Mouse (Mus musculus): ENCODE measurements around the gene Urb2. TPM values are rescaled to one million over a fixed set of nuclear protein-coding genes. Genes with fewer than 3 reads are reported as not detected.

The Urb2 gene
- polyA plus RNA-seq, 1 experiment from 2014 or later = 1.6 TPM

DNA sequence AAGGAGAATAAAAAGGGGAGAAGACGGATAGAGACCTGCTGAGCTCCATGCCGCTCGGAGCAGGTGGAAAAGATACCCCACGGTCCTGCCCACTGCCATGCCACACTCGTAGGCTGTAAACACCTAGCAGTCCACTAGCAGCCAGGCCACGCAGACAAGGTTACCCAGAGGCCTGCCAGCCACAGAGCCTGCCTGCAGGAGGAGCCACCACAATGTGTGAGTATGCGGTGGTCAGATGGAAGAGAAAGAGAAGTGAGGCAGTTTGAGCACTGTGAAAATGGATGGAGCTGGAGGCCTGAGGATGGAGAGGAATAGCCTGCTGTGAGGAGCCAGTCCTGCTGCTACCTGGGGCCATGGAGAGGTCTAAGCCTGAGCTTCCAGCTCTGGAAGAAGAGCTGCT is 62.3 kb downstream of the Urb2 start:
- Histone ChIP-seq H3K4me1 (replicated peaks; ENCODE audit: control insufficient read depth, insufficient read depth, low read length) (no peaks in the 10 kb centered on the region), H3K9me3 (ENCODE audit: control insufficient read depth) (no peaks in the 10 kb centered on the region), H3K9ac (ENCODE audit: low read depth, low read length) (no peak overlapping the region), H3K36me3 (ENCODE audit: control insufficient read depth, insufficient read depth) (no peaks in the 10 kb centered on the region), H3K4me2 (replicated peaks; ENCODE audit: low read depth) (no peak overlapping the region), H3K4me3 (ENCODE audit: low read depth, low read length) (no peak overlapping the region), H3K27me3 (replicated peaks; ENCODE audit: control insufficient read depth, insufficient read depth, low read length) (no peaks in the 10 kb centered on the region), H3K27ac (ENCODE audit: low read depth, low read length) (no peak overlapping the region)
- no peak for ATAC-seq
- TF ChIP-seq CTCF (IDR thresholded peaks at IDR 0.05; ENCODE audit: low read depth) = peak; percentile 43
- WGBS = 84% methylated on average over 7 of the region's 7 CpGs

- Histone ChIP-seq H3K27me3 (replicated peaks; ENCODE audit: control insufficient read depth, insufficient read depth, low read length) (no peaks in the 10 kb centered on the region), H3K9me3 (ENCODE audit: control insufficient read depth) (no peaks in the 10 kb centered on the region), H3K4me3 (ENCODE audit: low read depth, low read length) (no peak overlapping the region), H3K4me1 (replicated peaks; ENCODE audit: control insufficient read depth, insufficient read depth, low read length) (no peaks in the 10 kb centered on the region), H3K36me3 (ENCODE audit: control insufficient read depth, insufficient read depth) (no peaks in the 10 kb centered on the region), H3K9ac (ENCODE audit: low read depth, low read length) (no peak overlapping the region), H3K4me2 (replicated peaks; ENCODE audit: low read depth) (no peak overlapping the region), H3K27ac (ENCODE audit: low read depth, low read length) (no peak overlapping the region)
- WGBS = 57% methylated on average over 4 of the region's 4 CpGs
- TF ChIP-seq CTCF (IDR thresholded peaks at IDR 0.05; ENCODE audit: low read depth) = no peak
- ATAC-seq = no peak
These were observed 64.4 kb downstream of the Urb2 start for GRCm38 (mm10) chr8:124085668-124086067.

GRCm38 (mm10) chr8:124088092-124088613 is 66.8 kb downstream of the Urb2 start:
- H3K4me3 ChIP-seq (ENCODE audit: low read depth, low read length) = no peak overlapping the region
- no peak for TF ChIP-seq CTCF (IDR thresholded peaks at IDR 0.05; ENCODE audit: low read depth)
- H3K27me3 ChIP-seq (replicated peaks; ENCODE audit: control insufficient read depth, insufficient read depth, low read length) = no peaks in the 10 kb centered on the region
- no peaks in the 10 kb centered on the region for H3K36me3 ChIP-seq (ENCODE audit: control insufficient read depth, insufficient read depth)
- no peak overlapping the region for H3K9ac ChIP-seq (ENCODE audit: low read depth, low read length)
- no peak overlapping the region for H3K4me2 ChIP-seq (replicated peaks; ENCODE audit: low read depth)
- no peaks in the 10 kb centered on the region for H3K9me3 ChIP-seq (ENCODE audit: control insufficient read depth)
- ATAC-seq = no peak
- H3K4me1 ChIP-seq (replicated peaks; ENCODE audit: control insufficient read depth, insufficient read depth, low read length) = no peaks in the 10 kb centered on the region
- H3K27ac ChIP-seq (ENCODE audit: low read depth, low read length) = no peak overlapping the region
- WGBS = 48% methylated on average over 11 of the region's 11 CpGs

DNA sequence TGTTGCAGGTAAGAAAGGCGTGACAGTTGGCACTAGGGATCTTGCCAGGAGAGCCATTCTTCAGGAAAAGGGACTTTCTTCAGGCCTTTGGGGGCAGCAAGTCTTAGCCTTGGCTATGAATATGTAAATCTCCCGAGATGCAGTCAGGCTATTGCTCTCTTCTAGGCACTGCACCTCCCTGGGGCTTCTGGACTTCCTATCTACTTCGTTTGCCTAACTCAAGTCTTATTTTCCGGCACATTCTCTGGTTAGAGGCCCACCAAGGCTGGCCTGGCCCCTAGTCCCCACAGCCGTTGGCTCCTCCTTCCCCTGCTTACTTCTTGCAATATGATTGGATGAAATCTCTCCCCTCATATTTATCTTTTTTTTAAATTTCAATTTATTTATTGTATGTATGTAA is 67.7 kb downstream of the Urb2 start:
- Histone ChIP-seq H3K4me2 (replicated peaks; ENCODE audit: low read depth) (no peak overlapping the region), H3K9me3 (ENCODE audit: control insufficient read depth) (no peaks in the 10 kb centered on the region), H3K27me3 (replicated peaks; ENCODE audit: control insufficient read depth, insufficient read depth, low read length) (no peaks in the 10 kb centered on the region), H3K9ac (ENCODE audit: low read depth, low read length) (no peak overlapping the region), H3K27ac (ENCODE audit: low read depth, low read length) (no peak overlapping the region), H3K36me3 (ENCODE audit: control insufficient read depth, insufficient read depth) (no peaks in the 10 kb centered on the region), H3K4me1 (replicated peaks; ENCODE audit: control insufficient read depth, insufficient read depth, low read length) (no peaks in the 10 kb centered on the region), H3K4me3 (ENCODE audit: low read depth, low read length) (no peak overlapping the region)
- ATAC-seq = no peak
- no peak for TF ChIP-seq CTCF (IDR thresholded peaks at IDR 0.05; ENCODE audit: low read depth)
- 85% methylated on average over 5 of the region's 5 CpGs for WGBS

- Histone ChIP-seq H3K9me3 (ENCODE audit: control insufficient read depth) (no peaks in the 10 kb centered on the region), H3K27me3 (replicated peaks; ENCODE audit: control insufficient read depth, insufficient read depth, low read length) (no peaks in the 10 kb centered on the region), H3K4me3 (ENCODE audit: low read depth, low read length) (no peak overlapping the region), H3K4me1 (replicated peaks; ENCODE audit: control insufficient read depth, insufficient read depth, low read length) (no peaks in the 10 kb centered on the region), H3K4me2 (replicated peaks; ENCODE audit: low read depth) (no peak overlapping the region), H3K27ac (ENCODE audit: low read depth, low read length) (no peak overlapping the region), H3K36me3 (ENCODE audit: control insufficient read depth, insufficient read depth) (no peaks in the 10 kb centered on the region), H3K9ac (ENCODE audit: low read depth, low read length) (no peak overlapping the region)
- TF ChIP-seq CTCF (IDR thresholded peaks at IDR 0.05; ENCODE audit: low read depth) = no peak
- 97% methylated on average over 5 of the region's 5 CpGs for WGBS
- no peak for ATAC-seq
These were observed 69.2 kb downstream of the Urb2 start for GRCm38 (mm10) chr8:124090473-124090872.

MicroRNA genes within 50 kb of the gene (microRNA counts, 519-probe panel; counts per million panel counts)
- not detected for microRNA mmu-miR-1967

Small RNA genes lying within 50 kb of the gene (microRNA-seq; reads per million reads assigned to microRNA genes)
- not detected for gene Mir1967

Other genes starting within 250 kb of the Urb2 start
- 104 TPM in 2 replicates for gene Rab4a, start 215.5 kb upstream of the Urb2 start, polyA plus RNA-seq (2015; fragmentation: Nextera tagmentation; extraction: Ambion mirVana)
- 1.5 and 1.8 TPM in 2 replicates for gene Ccsap, start 161.3 kb upstream of the Urb2 start, polyA plus RNA-seq (2015; fragmentation: Nextera tagmentation; extraction: Ambion mirVana)
- 2.7 and 7.6 TPM in 2 replicates for gene Acta1, start 126.8 kb upstream of the Urb2 start, polyA plus RNA-seq (2015; fragmentation: Nextera tagmentation; extraction: Ambion mirVana)
- gene Nup133, start 72.2 kb upstream of the Urb2 start, polyA plus RNA-seq (2015; fragmentation: Nextera tagmentation; extraction: Ambion mirVana) = 7.7 and 8.5 TPM in 2 replicates
- gene Abcb10, start 38.4 kb upstream of the Urb2 start, polyA plus RNA-seq (2015; fragmentation: Nextera tagmentation; extraction: Ambion mirVana) = 10.7 and 11.9 TPM in 2 replicates
- 18.6 and 18.8 TPM in 2 replicates for gene Taf5l, start 111 bp upstream of the Urb2 start, polyA plus RNA-seq (2015; fragmentation: Nextera tagmentation; extraction: Ambion mirVana)
- gene Galnt2, start 209.9 kb downstream of the Urb2 start, polyA plus RNA-seq (2015; fragmentation: Nextera tagmentation; extraction: Ambion mirVana) = 44.0 and 48.7 TPM in 2 replicates

Measured in intestine, postnatal 0 days (tissue).